Mouse (Mus musculus) cortical plate, adult 2 months (tissue): ENCODE measurements around the gene Cracr2b.

Experiments used
- CTCF ChIP-seq: fragments of 200-500 bp; IDR thresholded peaks from 2 replicates; pipeline ENCODE4 v1.5.1; 2011; ENCODE audit warnings: mild to moderate bottlenecking, control low read depth, low read length; ENCODE audit not compliant: insufficient read depth; ENCODE audit errors: extremely low read depth
- POLR2A ChIP-seq: fragments of 200-500 bp; IDR thresholded peaks from 2 replicates; pipeline ENCODE4 v1.6.1; 2011; ENCODE audit warnings: mild to moderate bottlenecking, low read length, control low read depth; ENCODE audit not compliant: insufficient read depth; ENCODE audit errors: extremely low read depth

- TF ChIP-seq POLR2A (no peak), CTCF (peak; percentile 99)
Measured at GRCm38 (mm10) chr7:141480842-141481497, 20.1 kb downstream of the Cracr2b start.
